Mouse (Mus musculus) heart, embryonic 13.5 days (tissue): ENCODE measurements around the gene Nav2. TPM values are rescaled to one million over a fixed set of nuclear protein-coding genes. Genes with fewer than 3 reads are reported as not detected.

ENCODE experiments used
- ATAC-seq: fragments of 200-750 bp; cut with Nextera tagmentation; 2 replicates; pipeline ENCODE4 v1.8.0; 2017; ENCODE audit warnings: moderate TSS enrichment; ENCODE audit not compliant: insufficient number of reproducible peaks, low FRiP score, low TSS enrichment; ENCODE audit errors: extremely low read depth
- H3K27ac ChIP-seq: fragments of 300-500 bp; sonication (generic); replicated peaks from 2 replicates; pipeline ENCODE4 v1.5.1; 2015; ENCODE audit warnings: moderate library complexity, mild to moderate bottlenecking, inconsistent platforms
- H3K27me3 ChIP-seq: fragments of 300-500 bp; sonication (generic); replicated peaks from 2 replicates; pipeline ENCODE4 v1.6.1; 2015; ENCODE audit warnings: mild to moderate bottlenecking, inconsistent platforms
- H3K36me3 ChIP-seq: fragments of 300-500 bp; sonication (generic); 2 replicates; pipeline ENCODE4 v1.6.1; 2015; ENCODE audit warnings: mild to moderate bottlenecking, inconsistent platforms
- H3K4me1 ChIP-seq: fragments of 300-500 bp; sonication (generic); 2 replicates; pipeline ENCODE4 v1.6.1; 2015; ENCODE audit warnings: inconsistent platforms
- H3K4me2 ChIP-seq: fragments of 300-500 bp; sonication (generic); 2 replicates; pipeline ENCODE4 v1.6.1; 2015; ENCODE audit warnings: inconsistent platforms, mild to moderate bottlenecking, moderate library complexity
- H3K4me3 ChIP-seq: fragments of 300-500 bp; sonication (generic); 2 replicates; pipeline ENCODE4 v1.5.1; 2015; ENCODE audit warnings: moderate library complexity, mild to moderate bottlenecking, inconsistent platforms
- H3K9ac ChIP-seq: fragments of 300-500 bp; sonication (generic); 2 replicates; pipeline ENCODE4 v1.6.1; 2015; ENCODE audit warnings: inconsistent platforms, mild to moderate bottlenecking, moderate library complexity
- H3K9me3 ChIP-seq: fragments of 300-500 bp; sonication (generic); 2 replicates; pipeline ENCODE4 v1.6.1; 2016; ENCODE audit warnings: inconsistent platforms
- WGBS: fragments of 180-500 bp; shearing (Covaris S2); methylation state at CpG from one replicate; pipeline ENCODE4 v1.1.7; 2015; ENCODE audit warnings: mixed read lengths; 5-methylcytosine and 5-hydroxymethylcytosine counted together
- polyA plus RNA-seq: library from polyadenylated mRNA; unstranded; fragments of >200 nt; fragmentation: Nextera tagmentation; extraction: Ambion mirVana; gene quantifications from 2 replicates; pipeline ENCODE4 v1.2.1, GENCODE M21; 2015

The Nav2 gene
- polyA plus RNA-seq, 1 experiment from 2014 or later = 25.3 TPM

DNA sequence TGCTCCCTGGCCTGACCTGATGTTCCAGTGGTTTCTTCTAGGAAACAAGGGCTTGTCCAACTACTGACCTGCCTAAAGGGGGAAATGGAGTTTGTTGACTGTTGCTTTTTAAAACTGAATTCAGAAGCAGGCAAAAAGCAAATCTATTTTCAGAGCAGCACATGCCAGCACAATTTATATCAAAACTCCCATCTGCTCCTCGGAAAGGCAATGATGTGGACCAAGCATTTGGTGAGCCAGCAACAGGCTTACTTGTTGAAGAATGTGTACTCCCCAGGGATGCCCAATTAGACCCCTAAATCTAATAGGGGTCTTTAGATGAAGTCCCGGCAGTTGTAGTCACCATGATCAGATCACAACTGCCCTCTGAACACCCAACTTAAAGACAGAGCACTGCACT lies 125.7 kb downstream of the Nav2 start:
- Histone ChIP-seq H3K9ac (no peak overlapping the region), H3K4me3 (no peak overlapping the region), H3K27me3 (no peaks in the 10 kb centered on the region), H3K27ac (no peak overlapping the region), H3K4me2 (no peak overlapping the region), H3K36me3 (no peaks in the 10 kb centered on the region), H3K4me1 (peaks cover 20% of the 10 kb centered on the region), H3K9me3 (no peaks in the 10 kb centered on the region)
- WGBS = 73% methylated on average over 2 of the region's 2 CpGs
- ATAC-seq = no peak

DNA sequence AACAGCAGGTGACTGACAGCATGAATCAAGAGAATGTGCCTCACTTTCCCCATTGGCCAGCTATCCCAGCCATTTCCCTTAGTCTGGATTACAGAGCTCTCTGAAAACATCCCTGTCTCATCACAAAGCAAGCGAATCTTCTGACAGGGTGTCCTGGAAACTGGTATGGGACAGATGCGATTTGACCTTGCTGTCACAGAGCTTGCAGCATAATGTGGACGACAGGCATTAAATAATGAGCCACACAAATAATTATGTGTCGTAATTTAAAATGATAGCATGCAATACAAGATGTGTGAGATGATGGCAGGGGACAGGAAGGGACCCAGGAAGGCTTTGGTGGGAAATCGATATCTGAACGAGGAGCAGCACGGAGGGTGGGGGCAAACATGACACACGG lies 131.6 kb downstream of the Nav2 start:
- no peaks in the 10 kb centered on the region for H3K27me3 ChIP-seq
- no peaks in the 10 kb centered on the region for H3K36me3 ChIP-seq
- H3K27ac ChIP-seq = no peak overlapping the region

GRCm38 (mm10) chr7:49041334-49042070 lies 133.0 kb downstream of the Nav2 start:
- H3K9ac ChIP-seq = no peak overlapping the region
- no peak overlapping the region for H3K4me3 ChIP-seq
- H3K27me3 ChIP-seq = no peaks in the 10 kb centered on the region
- WGBS = 51% methylated on average over 4 of the region's 4 CpGs
- no peaks in the 10 kb centered on the region for H3K9me3 ChIP-seq
- H3K4me1 ChIP-seq = peaks cover 16% of the 10 kb centered on the region
- H3K27ac ChIP-seq = peak overlapping the region; percentile 54
- no peaks in the 10 kb centered on the region for H3K36me3 ChIP-seq
- no peak overlapping the region for H3K4me2 ChIP-seq
- no peak for ATAC-seq

More for the DNA sequence above, 131.6 kb downstream of the Nav2 start:
- H3K9me3 ChIP-seq = no peaks in the 10 kb centered on the region
- peaks cover 16% of the 10 kb centered on the region for H3K4me1 ChIP-seq
- H3K9ac ChIP-seq = no peak overlapping the region
- WGBS = 75% methylated on average over 8 of the region's 8 CpGs
- H3K4me3 ChIP-seq = no peak overlapping the region
- no peak for ATAC-seq
- H3K4me2 ChIP-seq = no peak overlapping the region

GRCm38 (mm10) chr7:49045499-49046346 lies 137.2 kb downstream of the Nav2 start:
- Histone ChIP-seq H3K36me3 (no peaks in the 10 kb centered on the region), H3K9me3 (no peaks in the 10 kb centered on the region), H3K27ac (no peak overlapping the region), H3K27me3 (no peaks in the 10 kb centered on the region), H3K4me2 (no peak overlapping the region), H3K9ac (no peak overlapping the region), H3K4me3 (no peak overlapping the region), H3K4me1 (peaks cover 16% of the 10 kb centered on the region)
- no peak for ATAC-seq
- 79% methylated on average over 6 of the region's 6 CpGs for WGBS

DNA sequence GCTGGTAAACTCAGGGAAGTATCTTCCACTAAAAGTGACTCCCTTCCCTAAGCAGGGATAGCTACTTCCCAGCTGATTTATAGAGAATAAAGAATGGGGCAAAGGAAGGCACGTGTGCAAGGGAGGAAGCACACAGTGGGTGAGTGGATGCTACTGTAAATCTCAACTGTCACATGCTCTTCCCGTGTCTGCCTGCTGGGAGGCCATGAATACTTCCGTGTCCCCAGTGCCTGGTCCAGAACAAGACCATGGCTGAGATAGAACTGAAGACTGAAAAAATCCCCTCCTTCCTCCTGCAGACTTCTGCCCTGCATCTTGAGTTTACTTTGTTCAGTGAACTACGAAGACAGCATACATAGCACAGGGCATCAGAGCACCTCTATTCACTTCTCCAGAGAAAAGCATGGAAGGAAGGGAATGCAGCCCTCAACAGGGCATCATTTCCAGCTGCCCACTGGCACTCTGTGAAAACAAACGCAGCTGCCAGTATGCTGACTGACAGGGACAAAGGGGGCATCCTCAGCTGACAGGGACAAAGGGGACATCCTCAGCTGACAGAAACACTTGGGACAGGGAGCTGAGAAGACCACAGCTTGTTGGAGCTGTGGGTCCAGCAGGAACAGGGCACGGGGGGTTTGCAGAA lies 138.0 kb downstream of the Nav2 start:
- Histone ChIP-seq H3K4me2 (no peak overlapping the region), H3K9ac (no peak overlapping the region), H3K4me1 (peaks cover 14% of the 10 kb centered on the region), H3K27ac (no peak overlapping the region), H3K36me3 (no peaks in the 10 kb centered on the region), H3K27me3 (no peaks in the 10 kb centered on the region), H3K4me3 (no peak overlapping the region), H3K9me3 (no peaks in the 10 kb centered on the region)
- 62% methylated on average over 6 of the region's 6 CpGs for WGBS
- no peak for ATAC-seq

- Histone ChIP-seq H3K36me3 (no peaks in the 10 kb centered on the region), H3K9me3 (no peaks in the 10 kb centered on the region), H3K4me3 (no peak overlapping the region), H3K27ac (no peak overlapping the region), H3K9ac (no peak overlapping the region), H3K4me2 (no peak overlapping the region), H3K4me1 (peaks cover 6% of the 10 kb centered on the region), H3K27me3 (no peaks in the 10 kb centered on the region)
- ATAC-seq = no peak
- 54% methylated on average over 8 of the region's 8 CpGs for WGBS
Observed at GRCm38 (mm10) chr7:49047336-49047735, 138.8 kb downstream of the Nav2 start.

- Histone ChIP-seq H3K4me3 (no peak overlapping the region), H3K36me3 (no peaks in the 10 kb centered on the region), H3K27me3 (no peaks in the 10 kb centered on the region), H3K27ac (no peak overlapping the region), H3K9me3 (no peaks in the 10 kb centered on the region), H3K4me2 (no peak overlapping the region), H3K9ac (no peak overlapping the region), H3K4me1 (peaks cover 9% of the 10 kb centered on the region)
- 79% methylated on average over 9 of the region's 9 CpGs for WGBS
- ATAC-seq = no peak
Observed at GRCm38 (mm10) chr7:49052871-49053618, 144.5 kb downstream of the Nav2 start.

GRCm38 (mm10) chr7:49055273-49055672 lies 146.8 kb downstream of the Nav2 start:
- Histone ChIP-seq H3K4me2 (no peak overlapping the region), H3K4me3 (no peak overlapping the region), H3K4me1 (peaks cover 9% of the 10 kb centered on the region), H3K9ac (no peak overlapping the region), H3K36me3 (no peaks in the 10 kb centered on the region), H3K9me3 (no peaks in the 10 kb centered on the region), H3K27me3 (no peaks in the 10 kb centered on the region), H3K27ac (no peak overlapping the region)
- WGBS = 57% methylated on average over 10 of the region's 10 CpGs
- no peak; the same call in 1 of the 2 replicates for ATAC-seq

DNA sequence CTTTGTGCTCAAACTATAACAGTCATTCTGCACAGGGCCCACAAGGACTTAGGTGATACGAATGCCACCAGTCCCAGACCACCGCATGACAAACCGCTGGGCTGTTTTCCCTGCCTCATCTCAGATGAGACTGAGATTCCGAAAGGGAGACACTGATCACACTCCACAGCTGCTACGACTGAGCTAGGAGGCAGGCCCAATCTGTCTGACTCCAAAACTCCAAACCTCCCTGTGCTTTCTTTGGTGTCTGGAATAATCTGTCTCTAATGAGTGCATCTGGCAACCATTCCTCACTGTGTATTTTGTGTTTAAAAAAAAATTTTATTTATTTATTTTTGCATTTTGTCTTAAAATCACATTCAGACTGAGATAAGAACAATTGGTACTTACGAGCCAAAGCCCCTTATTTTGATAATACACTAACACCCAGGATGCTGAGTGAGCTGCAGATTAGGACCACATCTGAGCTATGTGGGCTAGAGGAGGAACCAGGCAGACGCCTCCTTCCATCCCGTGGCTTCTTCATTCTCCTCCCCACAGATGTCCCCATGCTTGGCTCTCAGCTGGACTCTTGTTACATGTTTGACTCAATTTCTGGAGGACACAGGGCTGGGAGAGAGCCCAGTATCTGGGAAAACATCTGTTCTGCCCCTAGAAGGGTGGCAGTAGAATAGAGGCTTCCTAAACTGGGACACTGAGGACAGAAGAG lies 149.9 kb downstream of the Nav2 start:
- H3K9ac ChIP-seq = no peak overlapping the region
- H3K36me3 ChIP-seq = no peaks in the 10 kb centered on the region
- H3K27ac ChIP-seq = no peak overlapping the region
- peaks cover 12% of the 10 kb centered on the region for H3K4me1 ChIP-seq
- H3K9me3 ChIP-seq = no peaks in the 10 kb centered on the region
- no peak overlapping the region for H3K4me3 ChIP-seq
- no peak for ATAC-seq
- WGBS = 63% methylated on average over 8 of the region's 8 CpGs
- H3K27me3 ChIP-seq = no peaks in the 10 kb centered on the region
- no peak overlapping the region for H3K4me2 ChIP-seq

DNA sequence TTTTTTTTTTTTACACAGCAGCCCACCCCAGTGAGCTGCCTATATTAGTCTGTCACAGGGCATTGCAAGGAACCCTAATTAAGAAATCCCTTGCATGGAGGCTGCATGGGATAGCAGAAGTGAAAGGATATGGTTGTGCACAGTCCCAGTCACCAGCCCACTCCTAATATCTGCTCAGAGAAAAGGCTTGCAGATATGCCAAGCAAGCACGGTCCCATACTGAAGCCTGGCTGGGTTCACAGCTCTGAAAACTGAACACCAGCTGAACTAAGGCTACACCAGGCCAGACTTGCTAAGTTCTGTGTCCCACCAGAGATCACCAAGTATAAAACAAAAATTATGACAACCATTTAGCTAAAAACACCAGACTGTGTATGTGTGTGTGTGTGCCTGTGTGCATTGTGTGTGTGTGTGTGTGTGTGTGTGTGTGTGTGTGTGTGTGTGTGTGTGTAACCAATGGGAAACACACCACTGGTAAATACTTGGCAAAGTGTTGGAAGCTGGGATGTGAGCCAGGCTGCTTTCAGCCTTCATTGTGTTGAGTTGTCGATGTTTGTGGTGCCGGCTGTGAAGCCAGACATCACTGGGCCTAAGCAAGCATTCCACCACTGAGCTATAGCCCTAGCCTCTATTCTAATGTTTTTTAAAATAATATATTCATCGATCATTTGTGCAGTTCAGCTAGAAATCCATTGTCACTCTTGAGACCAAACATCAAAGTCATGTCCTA lies 156.4 kb downstream of the Nav2 start:
- ATAC-seq = no peak
- Histone ChIP-seq H3K27me3 (no peaks in the 10 kb centered on the region), H3K4me1 (peaks cover 24% of the 10 kb centered on the region), H3K4me3 (no peak overlapping the region), H3K9me3 (no peaks in the 10 kb centered on the region), H3K9ac (no peak overlapping the region), H3K27ac (no peak overlapping the region), H3K4me2 (no peak overlapping the region), H3K36me3 (no peaks in the 10 kb centered on the region)
- 43% methylated on average over 4 of the region's 4 CpGs for WGBS
